Mouse (Mus musculus): ENCODE measurements at regions not wholly inside any gene's neighbourhood (a gene's known extent, or its start where the extent isn't known, plus 50 kb on each side); places are given as distances from the start of the nearest gene placed in this dataset.

DNA sequence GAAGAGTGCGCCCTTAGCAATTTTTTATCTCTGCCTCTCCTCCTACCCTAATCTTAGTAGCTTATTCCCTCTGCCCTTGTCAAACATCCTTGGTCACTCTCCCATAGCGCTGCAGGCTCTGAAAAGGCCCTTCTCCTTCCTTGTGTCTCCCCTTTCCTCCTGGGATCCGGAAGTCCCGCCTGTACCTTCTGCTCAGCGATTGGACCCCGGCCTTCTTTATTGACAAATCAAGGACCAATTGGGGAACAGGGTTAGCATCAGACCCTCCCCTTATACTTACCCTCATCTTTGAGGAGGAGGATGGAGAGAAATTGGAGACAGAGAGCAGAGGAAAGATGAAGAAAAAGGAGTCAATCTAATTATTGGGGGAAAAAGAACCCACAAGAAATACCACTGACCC lies 57.9 kb upstream of the Dok5 start:
- TF ChIP-seq CTCF (IDR thresholded peaks at IDR 0.05; ENCODE audit: insufficient read depth, low read depth, low read length) (no peak), POLR2A (IDR thresholded peaks at IDR 0.05; ENCODE audit: insufficient read depth, low read depth, low read length) (no peak)
